Mouse (Mus musculus) hematopoietic multipotent progenitor cell, adult 10-12 weeks (in vitro differentiated cells): ENCODE measurements around the gene Nfatc2ip. TPM values are rescaled to one million over a fixed set of nuclear protein-coding genes. Genes with fewer than 3 reads are reported as not detected.

Source experiments
- polyA plus RNA-seq: library from polyadenylated mRNA; stranded (reverse); fragments of >175 nt; gene quantifications from 2 replicates; pipeline ENCODE4 v1.2.3, GENCODE M21; 2012; ENCODE audit warnings: low replicate concordance

Gene Nfatc2ip
- polyA plus RNA-seq: 5.1 and 6.6 TPM in 2 replicates

GRCm38 (mm10) chr7:126396298-126397119 is at the start of gene Nfatc2ip:
Nfatc2ip (minus strand) TSS chr7:126396737.

GRCm38 (mm10) chr7:126428631-126429502 is 32.3 kb upstream of the Nfatc2ip start, which contains the start of gene Rabep2:
Rabep2 (plus strand) TSS chr7:126428759.

GRCm38 (mm10) chr7:126414725-126415124 is 18.2 kb upstream of the Nfatc2ip start, which contains the start of gene Cd19:
Cd19 (minus strand) TSS chr7:126414889.

GRCm38 (mm10) chr7:126377278-126378158 is 19.0 kb downstream of the Nfatc2ip start, which contains the start of gene Spns1:
Spns1 (minus strand) TSS chr7:126377450.

GRCm38 (mm10) chr7:126369393-126369792 is 27.1 kb downstream of the Nfatc2ip start, which contains the start of gene Lat:
Lat (minus strand) TSS chr7:126369570.

Other genes starting within 250 kb of the Nfatc2ip start
- 206 and 227 TPM in 2 replicates for gene Xpo6, start 196.2 kb downstream of the Nfatc2ip start, polyA plus RNA-seq
- gene Sbk1, start 124.1 kb downstream of the Nfatc2ip start, polyA plus RNA-seq: 229 and 244 TPM in 2 replicates
- gene Lat, start 27.2 kb downstream of the Nfatc2ip start, polyA plus RNA-seq: 188 and 207 TPM in 2 replicates
- gene Spns1, start 19.3 kb downstream of the Nfatc2ip start, polyA plus RNA-seq: 66.4 and 139 TPM in 2 replicates
- gene Cd19, start 18.2 kb upstream of the Nfatc2ip start, polyA plus RNA-seq: 103 and 270 TPM in 2 replicates
- gene Rabep2, start 32.0 kb upstream of the Nfatc2ip start, polyA plus RNA-seq: 198 and 348 TPM in 2 replicates
- 0.20 and 0.94 TPM in 2 replicates for gene Atp2a1, start 66.4 kb upstream of the Nfatc2ip start, polyA plus RNA-seq
- 95.0 and 124 TPM in 2 replicates for gene Sh2b1, start 78.7 kb upstream of the Nfatc2ip start, polyA plus RNA-seq
- gene Tufm, start 90.6 kb upstream of the Nfatc2ip start, polyA plus RNA-seq: 18.1 and 40.0 TPM in 2 replicates
- 600 and 1,323 TPM in 2 replicates for gene Atxn2l, start 106.7 kb upstream of the Nfatc2ip start, polyA plus RNA-seq
- gene Eif3c, start 169.7 kb upstream of the Nfatc2ip start, polyA plus RNA-seq: 43.4 and 50.0 TPM in 2 replicates
- gene Apobr, start 188.2 kb upstream of the Nfatc2ip start, polyA plus RNA-seq: 69.9 and 145 TPM in 2 replicates
- gene Cln3, start 189.1 kb upstream of the Nfatc2ip start, polyA plus RNA-seq: 26.8 and 44.7 TPM in 2 replicates
- gene Il27, start 198.2 kb upstream of the Nfatc2ip start, polyA plus RNA-seq: 1.3 TPM in 2 replicates
- 4.9 and 6.8 TPM in 2 replicates for gene Nupr1, start 234.1 kb upstream of the Nfatc2ip start, polyA plus RNA-seq